Mouse (Mus musculus): Measurements from ENCODE around the gene Tbc1d24.

Gene Tbc1d24

GRCm38 (mm10) chr17:24205284-24205888 lies at the start of gene Tbc1d24:
Gene Tbc1d24, minus strand, starts transcription at chr17:24205562.
- DNase-seq (ENCODE audit: low spot score in 2 of 2), result peak; percentile 87 to 95

- no peak for DNase-seq (ENCODE audit: low spot score in 2 of 2)
These were observed 47.0 kb upstream of the Tbc1d24 start for GRCm38 (mm10) chr17:24252329-24252728.

- DNase-seq (ENCODE audit: low spot score in 2 of 2), result peak; percentile 79 to 96
These were observed 46.1 kb upstream of the Tbc1d24 start, which contains the start of gene Ccnf for GRCm38 (mm10) chr17:24251320-24252069. Gene Ccnf, minus strand, starts transcription at chr17:24251484.

GRCm38 (mm10) chr17:24250988-24251319 lies 45.6 kb upstream of the Tbc1d24 start:
- no peak for DNase-seq (ENCODE audit: low spot score in 2 of 2)

- no peak for DNase-seq (ENCODE audit: low spot score in 2 of 2)
These were observed 43.3 kb upstream of the Tbc1d24 start for GRCm38 (mm10) chr17:24248641-24249040.

GRCm38 (mm10) chr17:24244061-24244460 lies 38.7 kb upstream of the Tbc1d24 start:
- DNase-seq (ENCODE audit: low spot score in 2 of 2), result no peak

- peak in 1 of 2 experiments; percentile 58 for DNase-seq (ENCODE audit: low spot score in 2 of 2)
These were observed 38.1 kb upstream of the Tbc1d24 start for GRCm38 (mm10) chr17:24243311-24243969.

- DNase-seq (ENCODE audit: low spot score in 2 of 2), result no peak
These were observed 31.6 kb upstream of the Tbc1d24 start for GRCm38 (mm10) chr17:24236921-24237320.

- DNase-seq (ENCODE audit: low spot score in 2 of 2), result no peak
These were observed 31.1 kb upstream of the Tbc1d24 start for GRCm38 (mm10) chr17:24236479-24236878.

- no peak for DNase-seq (ENCODE audit: low spot score in 2 of 2)
These were observed 22.6 kb upstream of the Tbc1d24 start for GRCm38 (mm10) chr17:24227941-24228340.

GRCm38 (mm10) chr17:24226721-24227120 lies 21.4 kb upstream of the Tbc1d24 start:
- no peak for DNase-seq (ENCODE audit: low spot score in 2 of 2)

GRCm38 (mm10) chr17:24225851-24226250 lies 20.5 kb upstream of the Tbc1d24 start:
- DNase-seq (ENCODE audit: low spot score in 2 of 2), result no peak

- DNase-seq (ENCODE audit: low spot score in 2 of 2), result no peak
These were observed 19.4 kb upstream of the Tbc1d24 start for GRCm38 (mm10) chr17:24224741-24225140.

GRCm38 (mm10) chr17:24223513-24223912 lies 18.2 kb upstream of the Tbc1d24 start:
- DNase-seq (ENCODE audit: low spot score in 2 of 2), result no peak

- DNase-seq (ENCODE audit: low spot score in 2 of 2), result no peak
These were observed 17.3 kb upstream of the Tbc1d24 start for GRCm38 (mm10) chr17:24222653-24223052.

- DNase-seq (ENCODE audit: low spot score in 2 of 2), result peak; percentile 70 to 83
These were observed 15.4 kb upstream of the Tbc1d24 start, which contains the start of gene Tedc2 for GRCm38 (mm10) chr17:24220435-24221411. Gene Tedc2, minus strand, starts transcription at chr17:24220851.

GRCm38 (mm10) chr17:24216836-24217235 lies 11.5 kb upstream of the Tbc1d24 start:
- DNase-seq (ENCODE audit: low spot score in 2 of 2), result no peak

GRCm38 (mm10) chr17:24213186-24213585 lies 7.8 kb upstream of the Tbc1d24 start:
- no peak for DNase-seq (ENCODE audit: low spot score in 2 of 2)

- DNase-seq (ENCODE audit: low spot score in 2 of 2), result no peak
These were observed 7.2 kb upstream of the Tbc1d24 start for GRCm38 (mm10) chr17:24212441-24213018.

- peak; percentile 37 to 64 for DNase-seq (ENCODE audit: low spot score in 2 of 2)
These were observed 6.5 kb upstream of the Tbc1d24 start for GRCm38 (mm10) chr17:24211631-24212440.

Measured in cerebellum, postnatal 4 days (tissue).